17 mouse cellular contexts compared by ENCODE assay signal in the genomic region with DNA sequence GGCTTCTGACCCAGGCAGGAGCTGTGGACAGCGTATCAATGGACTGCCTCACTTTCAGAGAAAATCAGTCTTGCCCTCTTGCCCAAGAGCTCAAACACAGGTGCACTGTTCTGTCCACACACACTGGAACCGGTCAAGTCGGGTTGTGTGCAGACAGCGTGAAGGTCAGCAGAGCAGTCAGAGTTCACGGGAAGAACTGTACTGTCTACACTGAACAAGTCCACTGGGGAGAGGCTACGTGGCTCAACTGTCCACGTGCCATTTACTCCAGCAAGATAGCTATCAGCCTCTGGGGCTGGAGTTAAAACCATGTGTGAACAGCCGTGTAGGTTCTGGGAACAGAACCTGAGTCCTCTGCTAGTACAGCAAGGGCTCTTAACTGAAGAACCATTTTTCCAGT.
DNase-seq lines count a peak whose midpoint lies in the region; ATAC-seq lines count a peak whose summit lies in the region.
"Had no signal": no experiment of that assay in that cellular context is flagged by ENCODE, and none has a peak within 500 bp of the region (broad histone marks: within the 10 kb centered on the region; RNA-seq: fewer than 3 reads in every experiment).

No protein-coding gene starts in this region.

- 65% methylated on average over 8 of the region's 8 CpGs for WGBS in liver, embryonic 13.5 days (ENCODE audit: insufficient replicate concordance)

- H3K9me3 ChIP-seq in liver, embryonic 13.5 days (replicated peaks), result no peaks in the 10 kb centered on the region
- H3K9me3 ChIP-seq: heart, embryonic 13.5 days had no signal

- peak; percentile 87 for ATAC-seq in liver, embryonic 13.5 days (ENCODE audit: low read depth)
- ATAC-seq in erythroid progenitor cell, adult 5-6 weeks (replicated peaks; ENCODE audit: low FRiP score, poor library complexity, severe bottlenecking), result no peak
- ATAC-seq: hindbrain, embryonic 16.5 days; intestine, embryonic 16.5 days; midbrain, embryonic 16.5 days had no signal

- H3K36me3 ChIP-seq in liver, embryonic 13.5 days, result no peaks in the 10 kb centered on the region
- H3K36me3 ChIP-seq: heart, embryonic 13.5 days had no signal

- H3K4me2 ChIP-seq in liver, embryonic 13.5 days, result no peak overlapping the region
- H3K4me2 ChIP-seq: heart, embryonic 13.5 days had no signal

- H3K9ac ChIP-seq in liver, embryonic 13.5 days, result no peak overlapping the region
- H3K9ac ChIP-seq: heart, embryonic 13.5 days had no signal

- peak; percentile 22 to 45 for DNase-seq in lung, adult 18-20 months
- DNase-seq in lung, postnatal 4 days, result no peak
- peak; percentile 27 for DNase-seq in kidney, postnatal 14 days
- DNase-seq in liver, embryonic 13.5 days, result no peak
- DNase-seq in yolk sac, embryonic 10.5 days (ENCODE audit: low spot score), result peak; percentile 38
- DNase-seq in heart, adult 9 months (ENCODE audit: low spot score in 2 of 2), result no peak
- DNase-seq in gastrocnemius, adult 8-10 months (ENCODE audit: low spot score in 2 of 2), result no peak
- DNase-seq: B cell, adult 2 months; cerebellum, adult 2 months; gastrocnemius, adult 2 months; right cerebral cortex, postnatal 14 days had no signal

- H3K27ac ChIP-seq in liver, embryonic 13.5 days, result peak overlapping the region; percentile 34; the same call in 1 of the 2 replicates
- H3K27ac ChIP-seq: gastrocnemius, adult 2 months; heart, embryonic 13.5 days; left cerebral cortex, adult 2 months had no signal

- no peaks in the 10 kb centered on the region for H3K27me3 ChIP-seq in liver, embryonic 13.5 days

- peaks cover 11% of the 10 kb centered on the region for H3K4me1 ChIP-seq in liver, embryonic 13.5 days (replicated peaks)
- H3K4me1 ChIP-seq: heart, embryonic 13.5 days had no signal

- no peak overlapping the region for H3K4me3 ChIP-seq in liver, embryonic 13.5 days (replicated peaks)
- H3K4me3 ChIP-seq: gastrocnemius, adult 2 months; heart, embryonic 13.5 days; left cerebral cortex, adult 2 months had no signal

Comparison
In these comparisons a context has a peak if more than half of its experiments do, and no peak if none do; other contexts are left out.
1. DNase-seq: peak in lung, adult 18-20 months (2 of 2), kidney, postnatal 14 days (single experiment) and yolk sac, embryonic 10.5 days (single experiment); none in lung, postnatal 4 days (0 of 2), liver, embryonic 13.5 days (single experiment), heart, adult 9 months (0 of 2) and gastrocnemius, adult 8-10 months (0 of 2).